Mouse (Mus musculus) small intestine, adult 2 months (tissue): ENCODE results near the gene Npat.

Experiments
- CTCF ChIP-seq: fragments of 200-500 bp; IDR thresholded peaks from 2 replicates; pipeline ENCODE4 v1.5.1; 2012; ENCODE audit warnings: low read depth, mild to moderate bottlenecking, control low read depth, inconsistent platforms, low read length, moderate library complexity, mixed read lengths; ENCODE audit not compliant: insufficient replicate concordance, insufficient read length; ENCODE audit errors: extremely low read depth
- POLR2A ChIP-seq: fragments of 200-500 bp; IDR thresholded peaks from 2 replicates; pipeline ENCODE4 v1.6.1; 2012; ENCODE audit warnings: low read depth, mild to moderate bottlenecking, control low read depth, inconsistent platforms, low read length, moderate library complexity

- TF ChIP-seq CTCF (no peak), POLR2A (no peak)
Observed at GRCm38 (mm10) chr9:53537336-53537965, 604 bp downstream of the Npat start.
